Mouse (Mus musculus) heart, adult 11 months (tissue): ENCODE measurements at regions not wholly inside any gene's neighbourhood (a gene's known extent, or its start where the extent isn't known, plus 50 kb on each side); places are given as distances from the start of the nearest gene placed in this dataset.
A peak's percentile ranks its signal among the peaks of the same experiment; 100 is the strongest.

Source experiments
- DNase-seq: peaks from one replicate; pipeline ENCODE4 v3.0.0; 2022

DNA sequence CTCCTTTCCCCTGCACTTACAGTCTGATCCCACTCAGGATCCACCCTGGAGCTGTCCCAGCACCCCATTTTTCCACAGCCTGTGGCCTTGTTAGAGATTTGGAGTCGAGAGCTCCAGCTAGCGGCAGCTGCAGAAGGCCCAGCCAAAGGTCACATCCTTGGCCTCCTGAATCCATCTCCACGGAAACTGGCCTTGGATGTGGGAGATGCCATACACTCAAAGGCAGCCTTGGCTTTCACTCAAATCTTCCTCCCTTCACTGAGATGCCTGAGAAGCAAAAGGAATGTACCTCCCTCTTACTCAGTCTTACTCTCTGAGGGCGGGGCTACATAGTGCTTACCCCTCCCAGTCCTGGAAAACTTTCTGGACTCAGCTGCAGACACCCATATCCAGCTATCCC lies 56.2 kb upstream of the Ky start:
- DNase-seq = peak; percentile 91

DNA sequence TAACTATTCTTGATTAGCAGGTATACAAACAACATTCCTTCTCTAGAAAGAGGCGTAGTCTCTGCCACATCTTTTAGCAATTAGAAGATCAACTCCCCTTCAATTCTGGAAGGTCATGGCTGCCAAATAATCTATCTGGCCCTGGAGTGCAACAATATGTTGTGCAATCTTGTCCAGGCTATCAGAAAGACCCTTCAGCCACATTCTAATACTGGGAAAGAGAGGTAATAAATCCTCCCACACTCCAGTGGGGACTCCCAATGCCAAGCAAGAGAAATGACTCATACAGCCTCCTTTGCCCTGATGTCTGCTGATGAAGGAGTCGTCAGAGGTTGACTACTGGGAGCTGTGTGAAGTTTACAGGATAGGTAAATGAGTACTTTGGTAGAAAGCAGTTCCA lies 59.5 kb upstream of the Ky start:
- no peak for DNase-seq

DNA sequence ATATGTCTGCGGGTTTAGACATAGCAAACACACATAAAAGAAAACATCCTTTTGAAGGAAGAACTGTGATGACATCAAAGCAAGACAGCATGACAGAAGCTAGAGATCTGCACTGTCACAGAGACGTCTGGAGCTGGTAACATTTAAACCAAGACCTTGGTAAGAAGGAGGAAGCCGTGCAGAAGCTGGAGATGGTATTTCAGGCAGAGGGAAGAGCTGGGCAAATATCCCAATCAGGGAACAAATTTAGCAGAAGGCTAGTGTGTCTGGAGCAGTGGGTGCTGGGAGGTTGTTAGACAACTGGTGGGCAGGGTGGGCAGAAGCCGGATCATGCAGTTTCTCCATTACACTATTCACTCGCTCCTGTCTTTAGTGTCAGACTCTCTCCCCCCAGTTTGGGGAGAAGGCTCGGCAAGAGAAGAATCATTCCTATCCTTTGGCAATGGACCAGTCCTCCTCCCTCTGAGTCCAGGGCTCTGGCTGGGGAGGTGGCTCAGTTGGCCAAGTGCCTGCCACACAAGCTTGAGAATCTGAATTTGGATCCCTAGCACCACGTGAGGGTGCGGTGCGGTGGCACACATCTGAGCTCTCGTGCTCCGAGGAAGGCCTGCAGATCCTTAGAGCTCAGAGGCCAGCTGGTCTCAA lies 63.2 kb upstream of the Ky start:
- peak; percentile 95 for DNase-seq

DNA sequence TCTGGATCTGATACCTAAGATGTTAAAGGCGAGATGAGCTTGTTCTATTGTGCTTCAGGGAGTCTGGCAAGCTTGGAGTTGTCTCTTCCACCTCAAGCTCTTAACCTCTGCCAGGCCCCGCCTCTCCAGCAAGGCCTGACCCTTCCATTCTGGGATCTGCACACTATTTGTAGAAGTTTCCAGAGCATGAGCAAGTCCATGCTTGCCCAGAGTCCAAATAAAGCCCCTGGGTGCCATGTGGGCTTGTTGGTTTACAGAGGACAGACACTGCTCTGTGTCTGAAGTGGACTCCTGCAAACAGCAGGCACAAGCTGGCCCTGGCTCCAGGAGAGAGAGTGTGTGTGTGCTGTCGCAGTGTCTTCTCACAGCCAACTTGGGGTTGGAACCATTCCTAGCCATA lies 67.9 kb upstream of the Ky start:
- peak; percentile 96 for DNase-seq

DNA sequence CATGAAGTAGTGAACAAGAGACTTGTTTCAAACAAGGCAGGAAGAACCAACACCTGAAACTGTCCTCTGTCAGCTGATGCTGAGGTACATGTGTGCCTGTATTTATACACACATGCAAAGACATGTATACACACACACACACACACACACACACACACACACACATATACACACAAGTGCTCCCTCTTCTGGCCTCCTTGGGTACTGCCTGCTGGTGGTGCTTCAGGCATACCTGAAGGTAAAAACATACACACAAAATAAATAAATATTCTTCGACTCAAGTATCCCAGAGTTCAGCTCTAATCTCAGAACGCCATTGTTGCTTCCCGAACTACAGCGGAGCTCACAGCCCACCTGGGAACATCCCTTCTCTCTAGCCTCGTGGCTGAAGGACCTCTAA lies 69.2 kb upstream of the Ky start:
- DNase-seq = no peak

DNA sequence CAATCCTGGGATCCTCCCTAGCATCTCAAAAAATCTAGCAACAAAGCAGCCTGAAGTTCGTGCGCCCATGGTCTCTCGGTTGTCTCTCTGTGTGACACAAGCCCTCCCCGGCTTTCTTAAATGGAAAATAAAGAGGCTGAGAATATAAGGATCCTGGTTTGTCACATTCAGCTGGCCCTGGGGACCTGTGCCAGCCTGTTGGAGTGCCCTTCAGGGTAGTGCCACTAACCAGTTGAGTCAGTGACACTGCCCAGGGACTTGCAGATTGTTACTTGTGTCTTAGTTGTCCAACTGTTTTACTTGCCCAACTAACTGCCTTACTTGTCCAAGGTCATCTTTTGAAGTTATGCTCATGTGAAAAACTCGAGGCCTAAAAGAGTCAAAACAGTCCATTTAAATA lies 73.5 kb upstream of the Ephb1 start:
- no peak for DNase-seq

DNA sequence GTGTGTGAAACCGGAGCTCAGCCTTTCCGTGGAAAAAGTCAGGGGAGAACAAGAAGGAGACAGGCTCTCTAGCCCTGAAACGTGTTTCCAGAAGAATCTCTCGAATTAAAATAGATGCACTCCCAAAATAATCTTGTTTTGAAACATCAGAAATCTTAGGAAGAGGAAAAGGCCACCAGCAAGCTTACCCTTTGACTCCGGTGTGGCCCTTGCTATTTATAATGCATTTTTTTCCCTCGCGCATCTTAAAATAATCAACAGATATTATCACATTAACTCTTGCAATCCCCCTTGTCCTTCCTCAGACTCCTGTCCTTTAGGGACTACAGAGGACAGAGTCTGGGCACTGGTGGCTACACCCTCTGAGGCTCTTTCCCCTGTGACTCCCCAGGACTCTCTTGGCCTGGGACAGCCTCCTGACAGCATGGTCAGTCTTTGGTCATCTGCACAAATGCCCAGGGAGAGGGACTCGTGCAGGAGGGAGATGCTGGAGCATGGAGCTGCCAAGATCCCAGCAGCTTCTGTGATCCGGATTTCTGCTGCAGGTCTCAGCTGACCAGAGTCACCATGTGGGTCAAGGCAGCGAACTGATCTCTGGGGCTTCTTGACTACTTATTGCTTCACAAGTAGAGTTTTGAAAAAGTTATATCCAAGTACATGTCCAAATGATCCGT lies 70.3 kb upstream of the Ephb1 start:
- DNase-seq = no peak

DNA sequence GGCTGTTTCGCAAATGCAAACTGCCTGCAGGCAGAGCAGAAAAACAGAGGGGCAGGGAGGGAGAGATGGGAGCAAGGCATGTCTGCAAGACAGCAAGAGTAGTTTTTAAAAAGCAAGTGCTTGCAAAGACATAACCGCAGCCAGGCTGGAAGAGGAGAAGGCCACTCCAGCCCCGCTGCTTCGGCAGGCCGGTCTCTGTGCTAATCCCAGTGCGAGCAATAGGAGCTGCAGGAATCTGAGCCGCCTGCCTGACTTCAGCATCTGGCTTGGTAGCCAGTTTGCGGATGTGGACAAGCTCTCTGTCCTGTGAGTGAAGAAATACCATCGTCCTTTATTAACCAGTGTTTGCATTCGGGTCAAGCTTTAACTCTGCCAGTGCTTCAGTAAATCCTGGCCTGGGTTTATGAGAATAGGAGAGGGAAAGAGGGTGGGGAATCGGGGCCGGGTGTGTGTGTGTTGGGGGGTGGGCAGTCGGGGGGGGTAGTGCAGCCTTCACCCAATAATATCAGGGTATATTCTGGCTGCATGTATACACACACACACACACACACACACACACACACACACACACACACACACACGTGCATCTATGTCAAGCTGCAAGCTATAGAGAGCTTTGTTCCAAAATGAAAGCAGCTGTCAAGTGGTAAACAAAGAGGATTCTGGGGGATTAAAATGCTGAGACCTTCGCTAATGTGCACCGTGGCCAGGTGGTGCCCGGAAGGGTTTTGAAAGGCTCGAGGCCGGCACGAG lies 69.6 kb upstream of the Ephb1 start:
- DNase-seq = no peak

DNA sequence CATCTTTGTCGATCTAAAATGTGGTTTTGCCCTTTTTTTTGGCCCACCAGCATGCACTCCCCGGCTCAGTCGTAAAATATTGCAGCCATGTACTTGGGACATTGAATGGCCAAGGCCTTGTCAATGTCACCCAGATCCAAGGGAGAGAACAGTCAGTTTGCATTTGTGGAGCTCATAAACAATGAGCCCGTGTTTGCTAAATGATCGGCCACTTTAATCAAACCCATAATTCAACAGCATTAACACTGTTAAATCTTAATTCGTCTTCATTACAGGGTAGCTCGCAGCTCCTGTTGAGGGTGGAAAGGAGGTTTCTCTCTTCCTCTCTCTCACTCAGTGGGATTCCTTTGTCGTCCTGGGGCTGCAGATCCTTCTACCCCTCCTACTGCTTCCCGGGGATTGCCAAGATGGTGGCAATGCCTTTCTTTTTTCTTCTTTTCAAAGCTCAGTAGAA lies 69.0 kb upstream of the Ephb1 start:
- no peak for DNase-seq

DNA sequence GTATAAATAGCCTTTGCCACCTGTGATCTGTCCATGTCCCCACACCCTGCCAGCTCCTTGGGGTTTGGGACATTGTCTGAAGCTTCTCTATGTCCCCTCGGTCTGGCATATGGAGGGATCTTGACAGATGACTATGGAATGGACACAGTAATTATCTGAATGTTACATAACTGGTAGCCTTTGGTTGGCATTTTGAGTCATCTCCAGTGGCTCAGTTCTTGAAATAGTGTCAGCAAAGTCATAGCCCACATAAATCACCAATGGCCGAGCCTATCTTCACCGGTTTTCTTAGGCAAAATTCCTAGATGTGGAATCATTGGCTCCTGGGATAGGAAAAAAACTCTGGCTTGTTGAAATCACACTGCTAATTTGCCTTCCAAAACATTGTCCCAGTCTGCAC lies 67.3 kb upstream of the Ephb1 start:
- no peak for DNase-seq

DNA sequence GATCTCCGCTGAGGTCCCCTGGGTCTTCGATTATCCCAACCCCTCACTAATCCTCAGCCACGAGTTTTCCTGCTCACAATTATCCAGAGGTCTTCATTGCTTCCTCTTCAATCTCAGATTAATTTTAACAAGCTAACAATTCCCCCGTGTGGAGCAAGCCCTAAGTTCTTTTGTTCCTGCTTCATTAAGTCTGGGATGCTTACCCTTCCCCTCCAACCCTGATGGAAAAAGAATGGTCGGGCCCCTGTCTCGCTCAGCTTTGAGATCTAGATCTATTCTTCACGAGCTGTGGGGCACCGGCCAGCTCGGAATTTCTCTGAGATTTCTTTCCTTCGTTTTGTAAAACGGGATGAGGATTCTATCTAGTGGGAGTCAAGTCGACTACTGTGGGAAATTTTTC lies 65.7 kb upstream of the Ephb1 start:
- no peak for DNase-seq

DNA sequence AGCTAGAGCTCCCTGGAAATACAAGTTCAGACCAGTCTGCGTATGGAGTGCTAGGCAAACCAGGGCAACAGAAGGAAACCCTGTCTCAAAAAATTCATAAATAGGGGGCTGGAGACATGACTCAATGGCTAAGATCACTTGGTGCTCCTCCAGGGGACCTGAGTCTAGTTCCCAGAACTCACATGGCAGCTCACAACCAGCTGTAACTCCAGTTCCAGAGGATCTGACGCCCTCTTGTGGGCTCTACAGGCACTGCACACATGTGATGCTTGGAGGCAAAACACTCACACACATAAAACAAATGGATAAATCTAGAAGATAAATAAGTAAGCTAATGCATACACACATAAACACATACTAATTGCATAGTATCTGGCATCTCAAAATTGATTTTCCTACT lies 59.1 kb upstream of the Ephb1 start:
- peak; percentile 74 for DNase-seq

DNA sequence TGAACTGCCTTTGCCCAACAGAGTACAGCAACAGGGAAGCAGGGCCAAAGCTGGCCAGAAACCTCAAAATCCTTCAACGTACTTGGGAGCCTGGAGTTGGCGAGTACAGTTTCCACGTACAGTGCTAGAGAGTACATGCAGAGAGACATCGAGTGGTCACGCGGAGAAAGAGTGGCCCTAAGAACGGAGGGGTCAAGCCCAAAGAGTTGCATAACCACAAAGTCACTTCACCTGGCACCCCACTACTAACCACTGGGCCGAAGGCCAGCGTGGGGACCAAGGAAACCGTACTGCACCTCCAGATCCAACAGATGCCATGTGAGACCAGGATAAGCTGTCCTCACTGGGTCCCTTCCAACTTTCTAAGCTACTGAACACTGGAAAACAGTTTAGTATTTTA lies 56.2 kb upstream of the Ephb1 start:
- DNase-seq = no peak

DNA sequence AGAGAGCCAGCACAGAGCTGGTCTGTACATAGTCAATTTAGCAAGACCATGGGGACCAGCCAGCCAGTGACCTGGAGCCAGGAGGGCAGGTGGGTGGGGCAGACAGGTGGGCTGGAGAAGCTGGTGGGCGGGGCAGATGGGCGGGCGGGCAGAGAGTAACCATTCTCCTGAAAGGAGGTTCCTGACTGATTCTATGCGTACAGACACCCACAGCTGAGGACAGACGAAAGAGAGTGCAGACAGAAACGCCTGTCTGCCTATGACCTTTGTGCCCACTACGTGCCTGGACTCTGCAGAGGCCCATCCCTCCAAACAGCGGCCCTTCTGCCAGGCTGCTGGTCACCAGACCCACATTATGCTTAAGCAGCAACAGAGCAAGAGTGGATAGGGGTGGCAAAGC lies 51.5 kb upstream of the Ephb1 start:
- peak; percentile 94 for DNase-seq
